Mouse (Mus musculus) T-helper 1 cell (primary cell): ENCODE data around the gene Ly6g5b.

ENCODE experiments used
- in situ Hi-C: fragments of 300-600 bp; cut with MboI, MseI; formaldehyde crosslinking; loops from one replicate; pipeline ENCODE4 v1.15.1; 2025; ENCODE audit warnings: high pct_unique_total_duplicates

Gene Ly6g5b

GRCm38 (mm10) chr17:35115046-35116019 lies at the start of gene Ly6g5b:
Gene Ly6g5b (minus strand): TSS chr17:35115428.
- in situ Hi-C loops = loop anchor here (25.0 kb wide), 1 partner anchor 478 kb away; the partner anchor contains the start of genes Atf6b, Fkbpl, Ppt2 and Prrt1

- in situ Hi-C loops = no loop called here
Measured at GRCm38 (mm10) chr17:35164218-35164567, 49.0 kb upstream of the Ly6g5b start.

- in situ Hi-C loops = no loop called here
Measured at GRCm38 (mm10) chr17:35163326-35164081, 48.3 kb upstream of the Ly6g5b start.

GRCm38 (mm10) chr17:35162730-35163129 lies 47.5 kb upstream of the Ly6g5b start:
- in situ Hi-C loops = no loop called here

- in situ Hi-C loops = no loop called here
Measured at GRCm38 (mm10) chr17:35162121-35162520, 46.9 kb upstream of the Ly6g5b start.

GRCm38 (mm10) chr17:35161421-35161820 lies 46.2 kb upstream of the Ly6g5b start:
- in situ Hi-C loops = no loop called here

- in situ Hi-C loops = no loop called here
Measured at GRCm38 (mm10) chr17:35159638-35160037, 44.4 kb upstream of the Ly6g5b start.

- in situ Hi-C loops = no loop called here
Measured at GRCm38 (mm10) chr17:35158850-35159593, 43.8 kb upstream of the Ly6g5b start.

- in situ Hi-C loops = no loop called here
Measured at GRCm38 (mm10) chr17:35157661-35158175, 42.5 kb upstream of the Ly6g5b start.

GRCm38 (mm10) chr17:35157254-35157653 lies 42.0 kb upstream of the Ly6g5b start:
- in situ Hi-C loops = no loop called here

GRCm38 (mm10) chr17:35156461-35157200 lies 41.4 kb upstream of the Ly6g5b start:
- in situ Hi-C loops = no loop called here

- in situ Hi-C loops = no loop called here
Measured at GRCm38 (mm10) chr17:35155451-35155850, 40.2 kb upstream of the Ly6g5b start.

GRCm38 (mm10) chr17:35154616-35155015 lies 39.4 kb upstream of the Ly6g5b start:
- in situ Hi-C loops = no loop called here

GRCm38 (mm10) chr17:35153931-35154330 lies 38.7 kb upstream of the Ly6g5b start:
- in situ Hi-C loops = no loop called here

- in situ Hi-C loops = no loop called here
Measured at GRCm38 (mm10) chr17:35153077-35153476, 37.8 kb upstream of the Ly6g5b start.

- in situ Hi-C loops = no loop called here
Measured at GRCm38 (mm10) chr17:35152121-35152520, 36.9 kb upstream of the Ly6g5b start.

- in situ Hi-C loops = no loop called here
Measured at GRCm38 (mm10) chr17:35147922-35148639, 32.9 kb upstream of the Ly6g5b start.

- in situ Hi-C loops = no loop called here
Measured at GRCm38 (mm10) chr17:35147348-35147747, 32.1 kb upstream of the Ly6g5b start.

GRCm38 (mm10) chr17:35146139-35146538 lies 30.9 kb upstream of the Ly6g5b start:
- in situ Hi-C loops = no loop called here

- in situ Hi-C loops = no loop called here
Measured at GRCm38 (mm10) chr17:35141971-35142370, 26.7 kb upstream of the Ly6g5b start.
